Mouse (Mus musculus) liver, adult 2 months (tissue): ENCODE results near the gene Slc17a7.

ENCODE experiments used
- CTCF ChIP-seq: fragments of 200-500 bp; IDR thresholded peaks from 2 replicates; pipeline ENCODE4 v1.5.1; 2011; ENCODE audit warnings: low read depth, low read length, control low read depth
- POLR2A ChIP-seq: fragments of 200-500 bp; IDR thresholded peaks from 2 replicates; pipeline ENCODE4 v1.6.1; 2011; ENCODE audit warnings: low read length, control low read depth; ENCODE audit not compliant: insufficient read depth; ENCODE audit errors: extremely low read depth

DNA sequence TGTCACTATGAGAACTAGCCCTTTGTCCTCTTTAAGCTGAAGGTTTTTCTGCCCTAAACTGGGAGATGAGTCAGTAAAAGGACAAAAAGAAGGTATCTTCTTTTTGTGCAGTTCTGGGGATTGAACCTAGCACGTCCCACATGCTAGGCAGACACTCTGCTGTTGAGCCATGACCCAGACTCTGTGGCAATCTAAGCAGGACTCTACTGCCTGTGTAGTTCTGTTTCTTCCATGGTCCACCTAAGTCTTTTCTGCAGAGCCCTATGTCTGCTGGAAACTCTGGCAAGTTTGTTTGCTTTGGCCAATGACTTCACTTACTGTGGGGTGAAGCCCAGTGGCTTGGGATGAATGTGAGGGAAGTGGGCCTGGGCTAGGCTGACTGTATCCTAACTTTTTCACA is 25.3 kb upstream of the Slc17a7 start:
- TF ChIP-seq POLR2A, result no peak
- TF ChIP-seq CTCF, result no peak
